Comparison of ENCODE assay signal across 8 mouse cellular contexts in the genomic region with DNA sequence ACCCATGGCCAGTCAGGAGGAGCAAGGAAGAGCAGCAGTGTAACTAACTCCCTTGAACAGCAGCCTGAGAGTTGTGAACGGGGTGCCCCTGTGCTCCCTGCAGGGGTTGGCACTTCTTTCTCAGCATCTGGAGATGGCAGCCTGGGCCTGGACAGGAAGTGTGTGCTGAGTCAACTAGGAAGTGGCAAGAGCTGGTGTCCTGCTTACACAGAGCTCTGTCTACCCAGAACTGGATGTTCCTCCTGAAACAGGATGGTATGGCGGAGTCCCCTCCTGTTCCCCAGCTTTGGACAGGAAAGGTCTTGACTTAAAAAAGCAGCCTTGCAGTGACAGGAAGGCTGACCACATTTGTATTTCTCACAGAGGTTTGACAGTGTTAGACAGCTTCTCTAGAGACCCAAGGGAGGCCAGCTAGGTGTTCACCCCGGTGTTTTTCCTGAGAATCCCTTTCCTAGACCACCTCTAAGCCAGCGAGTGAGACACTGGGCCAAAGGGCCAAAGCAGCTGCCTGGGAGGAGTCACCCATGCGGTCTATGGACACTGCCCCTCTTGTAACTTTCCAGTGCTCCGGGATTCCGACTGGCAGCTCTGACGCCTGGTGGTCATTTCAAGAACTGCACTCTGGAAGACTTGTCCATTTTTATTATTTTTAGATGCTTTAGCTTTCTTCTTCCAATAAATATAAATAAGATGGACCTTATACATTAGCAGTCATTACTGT. TPM values are rescaled to one million over a fixed set of nuclear protein-coding genes. Genes with fewer than 3 reads are reported as not detected.
DNase-seq lines count a peak whose midpoint lies in the region; ATAC-seq and TF ChIP-seq lines count a peak whose summit lies in the region.

No protein-coding gene starts in this region.

- H3K36me3 ChIP-seq in heart, embryonic 11.5 days (ENCODE audit: control insufficient read depth, insufficient read depth, low read length) = no peaks in the 10 kb centered on the region
- H3K36me3 ChIP-seq in spleen, adult 2 months (ENCODE audit: control insufficient read depth, insufficient read depth, low read length) = no peaks in the 10 kb centered on the region

- H3K27me3 ChIP-seq in heart, embryonic 11.5 days (ENCODE audit: control insufficient read depth, insufficient read depth, low read length) = no peaks in the 10 kb centered on the region
- no peaks in the 10 kb centered on the region for H3K27me3 ChIP-seq in spleen, adult 2 months (ENCODE audit: control insufficient read depth, insufficient read depth, low read length)

- no peak overlapping the region for H3K27ac ChIP-seq in heart, embryonic 11.5 days (ENCODE audit: low read depth, low read length)
- peak overlapping the region; percentile 100 for H3K27ac ChIP-seq in bone marrow macrophage, adult 2 months (ENCODE audit: insufficient read depth, low read depth, low read length)
- no peak overlapping the region; the same call in 1 of the 2 replicates for H3K27ac ChIP-seq in left cerebral cortex, adult 2 months
- peak overlapping the region; percentile 76 for H3K27ac ChIP-seq in spleen, adult 2 months (ENCODE audit: insufficient read depth, low read length)

- peak; percentile 98 for DNase-seq in heart, adult 11 months
- peak; percentile 89 for DNase-seq in heart, postnatal 4 days
- DNase-seq in left cerebral cortex, adult 2 months (ENCODE audit: extremely low spot score in 1 of 2, low spot score in 2 of 2) = peak; percentile 46 to 48
- DNase-seq in spleen, adult 2 months (ENCODE audit: low read depth in 1 of 2, low spot score in 2 of 2) = peak in 1 of 2 experiments; percentile 68

- no peak overlapping the region for H3K4me2 ChIP-seq in heart, embryonic 11.5 days

- intact Hi-C loops in left cerebral cortex, adult 2 months (cut with DNase I) = loop anchor here (1.0 kb wide), 1 partner anchor 20 kb away; the partner anchor contains the start of gene Wdr26

- no peak for ATAC-seq in heart, embryonic 11.5 days (replicated peaks; ENCODE audit: insufficient number of reproducible peaks, low FRiP score, low TSS enrichment)
- peak; percentile 87 for ATAC-seq in erythroid progenitor cell, adult 5-6 weeks (replicated peaks; ENCODE audit: low FRiP score, poor library complexity, severe bottlenecking)
- peak; percentile 74 for ATAC-seq in megakaryocyte, adult 5-6 weeks (ENCODE audit: poor library complexity, severe bottlenecking)

- WGBS in heart, embryonic 11.5 days (ENCODE audit: insufficient replicate concordance) = 23% methylated on average over 8 of the region's 8 CpGs
- 8% methylated on average over 8 of the region's 8 CpGs for WGBS in spleen, adult 2 months

- H3K4me1 ChIP-seq in heart, embryonic 11.5 days (ENCODE audit: control insufficient read depth, insufficient read depth, low read length) = peaks cover 20% of the 10 kb centered on the region
- peaks cover 72% of the 10 kb centered on the region for H3K4me1 ChIP-seq in bone marrow macrophage, adult 2 months (ENCODE audit: control insufficient read depth, insufficient read depth, low read length)
- H3K4me1 ChIP-seq in spleen, adult 2 months (ENCODE audit: control insufficient read depth, insufficient read depth, insufficient read length) = peaks cover 61% of the 10 kb centered on the region; the same call in 1 of the 2 replicates

- no peak for TF ChIP-seq POLR2A in bone marrow macrophage, adult 2 months (IDR thresholded peaks at IDR 0.05; ENCODE audit: borderline replicate concordance, low read depth, low read length)
- no peak; the same call in 1 of the 2 replicates for TF ChIP-seq POLR2A in spleen, adult 2 months (IDR thresholded peaks at IDR 0.05; ENCODE audit: low read depth, low read length)

- H3K9ac ChIP-seq in heart, embryonic 11.5 days (ENCODE audit: low read depth, low read length) = no peak overlapping the region

- no peak overlapping the region for H3K4me3 ChIP-seq in heart, embryonic 11.5 days (ENCODE audit: low read depth, low read length)
- peak overlapping the region; percentile 59 for H3K4me3 ChIP-seq in bone marrow macrophage, adult 2 months (ENCODE audit: insufficient read depth, low read length)
- no peak overlapping the region for H3K4me3 ChIP-seq in left cerebral cortex, adult 2 months
- no peak overlapping the region for H3K4me3 ChIP-seq in spleen, adult 2 months (ENCODE audit: extremely low read depth, insufficient read depth, insufficient read length)

- TF ChIP-seq CTCF in bone marrow macrophage, adult 2 months (IDR thresholded peaks at IDR 0.05; ENCODE audit: low read depth, low read length) = peak; percentile 86
- TF ChIP-seq CTCF in left cerebral cortex, adult 2 months (IDR thresholded peaks at IDR 0.05) = peak; percentile 76
- peak; percentile 67; the same call in 1 of the 2 replicates for TF ChIP-seq CTCF in spleen, adult 2 months (IDR thresholded peaks at IDR 0.05; ENCODE audit: extremely low read depth, insufficient read depth, insufficient read length, insufficient replicate concordance)

- no peaks in the 10 kb centered on the region for H3K9me3 ChIP-seq in heart, embryonic 11.5 days (replicated peaks; ENCODE audit: control insufficient read depth, low read length)

RNA-seq across cellular contexts. Expression of gene Wdr26, which starts 20.7 kb away (rescaled TPM):
- 30.9 and 37.5 TPM in 2 replicates for polyA plus RNA-seq in heart, embryonic 11.5 days (2014; fragmentation: Nextera tagmentation; extraction: Ambion mirVana)
- polyA plus RNA-seq in bone marrow macrophage, adult 2 months (2012; ENCODE audit: insufficient read depth, insufficient read length, missing spikeins) = 226 and 227 TPM in 2 replicates
- total RNA-seq in erythroid progenitor cell, adult 5-6 weeks (2015; ENCODE audit: low replicate concordance) = 344 and 373 TPM in 2 replicates
- total RNA-seq in erythroid progenitor cell, adult 5-6 weeks (2017; ENCODE audit: low replicate concordance) = 381 and 400 TPM in 2 replicates
- total RNA-seq in heart, postnatal 4 days (2021) = 100 to 1,000 TPM; 137 to 138 TPM
- 100 to 1,000 TPM; 105 to 110 TPM for total RNA-seq in left cerebral cortex, adult 2 months (2021)
- 257 and 258 TPM in 2 replicates for total RNA-seq in megakaryocyte, adult 5-6 weeks (2015)
- 235 and 244 TPM in 2 replicates for total RNA-seq in megakaryocyte, adult 5-6 weeks (2017)
- 36.3 and 37.2 TPM in 2 replicates for polyA plus RNA-seq in spleen, adult 2 months (2012; rRNA removed)

Comparison
In these comparisons a context has a peak if more than half of its experiments do, and no peak if none do; other contexts are left out.
1. H3K27ac ChIP-seq: peak in bone marrow macrophage, adult 2 months (single experiment) and spleen, adult 2 months (single experiment); none in heart, embryonic 11.5 days (single experiment) and left cerebral cortex, adult 2 months (single experiment).
2. Peak in every context shown above with its lines, with median percentiles within 50 percentile points of each other: CTCF ChIP-seq.